Mouse (Mus musculus) left cerebral cortex, adult 2 months (tissue): ENCODE measurements around the gene Phkg1. TPM values are rescaled to one million over a fixed set of nuclear protein-coding genes. Genes with fewer than 3 reads are reported as not detected.

Source experiments
- DNase-seq, 2 experiments: peaks; one replicate each; pipeline ENCODE4 v3.0.0; 2021 to 2022; ENCODE audit warnings: low spot score in 2 of 2, mixed read lengths in 1 of 2; ENCODE audit errors: extremely low spot score in 1 of 2
- H3K27ac ChIP-seq: fragments of 200-600 bp; 2 replicates; pipeline ENCODE4 v1.8.1; 2022
- H3K4me3 ChIP-seq: fragments of 200-600 bp; 2 replicates; pipeline ENCODE4 v1.8.1; 2022
- CTCF ChIP-seq: fragments of 200-600 bp; IDR thresholded peaks from 2 replicates; pipeline ENCODE4 v1.8.1; 2022; ENCODE audit warnings: antibody characterized with exemption, mild to moderate bottlenecking, moderate library complexity
- intact Hi-C: fragments of 180-260 bp; cut with DNase I; formaldehyde crosslinking; loops from one replicate; pipeline ENCODE4 v1.15.1; 2025
- long read RNA-seq, 2 experiments: library from polyadenylated mRNA; stranded (forward); transcript quantifications; one replicate each; pipeline ENCODE4 v2.0.0; 2021; ENCODE audit warnings: borderline mapping rate in 2 of 2
- total RNA-seq, 2 experiments: library from RNA; stranded (reverse); gene quantifications; 2 replicates each; pipeline ENCODE4 v1.2.3; 2021

Gene Phkg1
- 10 to 100 TPM; 14.5 to 16.8 TPM for total RNA-seq
- long read RNA-seq, experiment 1, transcript Phkg1-201 (10 exons, 2,374 nt), result major isoform, 6 of 7 reads
- long read RNA-seq, experiment 1, partial matches to known transcripts, result 0 of 7 reads
- long read RNA-seq, experiment 1, other reads (novel, unspliced or antisense), result 1 of 7 reads
- long read RNA-seq, experiment 2, transcript Phkg1-201 (10 exons, 2,374 nt), result major isoform, 7 of 8 reads
- long read RNA-seq, experiment 2, partial matches to known transcripts, result 1 of 8 reads
- long read RNA-seq, experiment 2, other reads (novel, unspliced or antisense), result 0 of 8 reads

- TF ChIP-seq CTCF, result no peak
- no peak within 1 kb of the TSS for H3K4me3 ChIP-seq
- intact Hi-C loops, result no loop called here
- no peak within 1 kb of the TSS for H3K27ac ChIP-seq
- no peak for DNase-seq
Observed at GRCm38 (mm10) chr5:129898449-129898848, at the start of gene Phkg1. Gene Phkg1, minus strand, starts transcription at chr5:129898549.

GRCm38 (mm10) chr5:129947528-129948033 is 49.2 kb upstream of the Phkg1 start:
- H3K27ac ChIP-seq, result no peak overlapping the region
- TF ChIP-seq CTCF, result no peak
- DNase-seq, result no peak
- no peak overlapping the region for H3K4me3 ChIP-seq
- intact Hi-C loops, result no loop called here

GRCm38 (mm10) chr5:129943402-129943801 is 45.1 kb upstream of the Phkg1 start:
- DNase-seq, result no peak
- Histone ChIP-seq H3K27ac (no peak overlapping the region), H3K4me3 (no peak overlapping the region)
- no peak for TF ChIP-seq CTCF
- intact Hi-C loops, result loop anchor here (5.0 kb wide), 1 partner anchor 36 kb away; the partner anchor contains the start of gene Nupr1l

- intact Hi-C loops, result loop anchor here (5.0 kb wide), 1 partner anchor 35 kb away; the partner anchor contains the start of gene Nupr1l
- peak; percentile 7 for TF ChIP-seq CTCF
- Histone ChIP-seq H3K27ac (peak overlapping the region; percentile 56), H3K4me3 (peak overlapping the region; percentile 80)
- peak; percentile 21 to 40 for DNase-seq
Observed at GRCm38 (mm10) chr5:129942073-129942939, 44.0 kb upstream of the Phkg1 start.

- intact Hi-C loops, result loop anchor here (5.0 kb wide), 1 partner anchor 34 kb away; the partner anchor contains the start of gene Nupr1l
- no peak for TF ChIP-seq CTCF
- peak within 1 kb of the TSS; percentile 80 for H3K4me3 ChIP-seq
- DNase-seq, result peak; percentile 96 to 97
- H3K27ac ChIP-seq, result peak within 1 kb of the TSS; percentile 66
Observed at GRCm38 (mm10) chr5:129941495-129942045, 43.2 kb upstream of the Phkg1 start, which contains the start of gene Vkorc1l1. Gene Vkorc1l1, plus strand, starts transcription at chr5:129941970.

GRCm38 (mm10) chr5:129940736-129941494 is 42.6 kb upstream of the Phkg1 start:
- H3K27ac ChIP-seq, result peak overlapping the region; percentile 66
- intact Hi-C loops, result loop anchor here (5.0 kb wide), 1 partner anchor 34 kb away; the partner anchor contains the start of gene Nupr1l
- no peak for TF ChIP-seq CTCF
- no peak for DNase-seq
- peak overlapping the region; percentile 52 for H3K4me3 ChIP-seq

GRCm38 (mm10) chr5:129940281-129940680 is 41.9 kb upstream of the Phkg1 start:
- no peak for DNase-seq
- intact Hi-C loops, result loop anchor here (5.0 kb wide), 1 partner anchor 33 kb away; the partner anchor contains the start of gene Nupr1l
- Histone ChIP-seq H3K27ac (no peak overlapping the region), H3K4me3 (no peak overlapping the region)
- TF ChIP-seq CTCF, result no peak

- intact Hi-C loops, result no loop called here
- Histone ChIP-seq H3K4me3 (no peak overlapping the region), H3K27ac (no peak overlapping the region)
- TF ChIP-seq CTCF, result no peak
- no peak for DNase-seq
Observed at GRCm38 (mm10) chr5:129936941-129937340, 38.6 kb upstream of the Phkg1 start.

GRCm38 (mm10) chr5:129929924-129930855 is 31.8 kb upstream of the Phkg1 start:
- no peak for TF ChIP-seq CTCF
- Histone ChIP-seq H3K27ac (no peak overlapping the region), H3K4me3 (no peak overlapping the region)
- intact Hi-C loops, result no loop called here
- no peak for DNase-seq

GRCm38 (mm10) chr5:129925933-129926332 is 27.6 kb upstream of the Phkg1 start:
- intact Hi-C loops, result no loop called here
- no peak for TF ChIP-seq CTCF
- H3K27ac ChIP-seq, result no peak overlapping the region
- no peak for DNase-seq
- no peak overlapping the region for H3K4me3 ChIP-seq
